Mouse (Mus musculus) ES-E14 (cell line): ENCODE results near the gene Rnf144a.

ENCODE experiments used
- CHD2 ChIP-seq: IDR thresholded peaks from 2 replicates; pipeline ENCODE4 v1.6.1; 2014; ENCODE audit warnings: mild to moderate bottlenecking, low read depth, low read length, inconsistent platforms
- HCFC1 ChIP-seq: IDR thresholded peaks from 2 replicates; pipeline ENCODE4 v1.6.1; 2012; ENCODE audit warnings: low read length, inconsistent platforms, borderline replicate concordance; ENCODE audit not compliant: insufficient read depth
- MAFK ChIP-seq: IDR thresholded peaks from 2 replicates; pipeline ENCODE4 v1.6.1; 2014; ENCODE audit warnings: mild to moderate bottlenecking, low read depth, low read length, inconsistent platforms; ENCODE audit not compliant: insufficient read depth
- ZC3H11A ChIP-seq: IDR thresholded peaks from 2 replicates; pipeline ENCODE4 v1.6.1; 2012; ENCODE audit warnings: low read depth, mild to moderate bottlenecking, inconsistent platforms, low read length, borderline replicate concordance
- ZNF384 ChIP-seq: IDR thresholded peaks from 2 replicates; pipeline ENCODE4 v1.6.1; 2012; ENCODE audit warnings: low read depth, low read length, inconsistent platforms

DNA sequence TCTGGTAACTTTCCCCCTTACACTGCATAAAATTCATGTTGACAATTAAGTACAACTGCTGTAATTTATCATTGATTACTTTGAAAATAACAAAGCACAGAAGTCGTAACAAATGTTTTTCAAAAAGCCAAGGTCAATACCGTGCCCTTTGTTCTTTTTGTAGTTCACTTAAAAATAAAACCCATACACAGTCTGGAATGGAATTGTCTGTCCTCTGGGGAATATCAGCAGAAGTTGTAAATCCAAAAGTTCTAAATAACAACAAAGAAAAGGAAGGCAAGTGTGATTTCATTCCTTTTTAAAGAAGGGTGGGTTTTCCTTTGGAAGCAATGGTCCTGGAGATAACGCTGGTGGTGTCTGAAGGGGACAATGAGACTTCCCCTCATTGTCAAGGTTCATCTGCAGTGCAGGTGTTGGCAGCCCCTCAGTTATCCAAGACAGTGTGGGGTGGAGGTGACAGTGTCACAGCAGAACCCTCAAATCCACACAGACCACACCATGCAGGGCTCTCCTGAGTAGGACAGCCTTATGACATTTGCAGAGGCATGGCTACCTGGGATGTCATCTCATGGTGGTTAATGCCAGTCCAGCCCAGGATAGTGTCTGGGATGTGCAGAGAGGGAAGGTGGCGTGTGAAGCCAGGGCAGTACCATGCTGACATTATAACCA lies 31.5 kb upstream of the Rnf144a start:
- TF ChIP-seq ZC3H11A (no peak), MAFK (no peak), CHD2 (no peak), HCFC1 (no peak), ZNF384 (no peak)
